Mouse (Mus musculus): Measurements from ENCODE around the gene Igf2bp3.

GRCm38 (mm10) chr6:49050677-49051410 lies 163.9 kb downstream of the Igf2bp3 start:
- TF ChIP-seq CTCF (IDR thresholded peaks at IDR 0.05; ENCODE audit: control insufficient read depth, insufficient read depth, insufficient read length): no peak
- TF ChIP-seq USF1 (IDR thresholded peaks at IDR 0.05; ENCODE audit: low read depth): no peak
- no peak for TF ChIP-seq MYOG (IDR thresholded peaks at IDR 0.05; ENCODE audit: control insufficient read depth, extremely low read depth, insufficient read length)
- no peak for TF ChIP-seq MAX (IDR thresholded peaks at IDR 0.05)

Measured in C2C12 (cell line).